Comparison of ENCODE assay signal across 9 mouse cellular contexts in genomic region chr6:137205662-137206400, GRCm38 (mm10). TPM values are rescaled to one million over a fixed set of nuclear protein-coding genes. Genes with fewer than 3 reads are reported as not detected.
A peak's percentile ranks its signal among the peaks of the same experiment; 100 is the strongest.
DNase-seq lines count a peak whose midpoint lies in the region; ATAC-seq lines count a peak whose summit lies in the region.
"Had no signal": no experiment of that assay in that cellular context is flagged by ENCODE, and none has a peak within 500 bp of the region (broad histone marks: within the 10 kb centered on the region; RNA-seq: fewer than 3 reads in every experiment).

No protein-coding gene starts in this region.

- no peak overlapping the region for H3K4me3 ChIP-seq in hindbrain, embryonic 11.5 days (ENCODE audit: low read depth, low read length)
- no peak overlapping the region for H3K4me3 ChIP-seq in hindbrain, embryonic 10.5 days
- H3K4me3 ChIP-seq in neural tube, embryonic 11.5 days (ENCODE audit: low read depth, low read length): no peak overlapping the region
- H3K4me3 ChIP-seq in neural tube, embryonic 15.5 days (replicated peaks): no peak overlapping the region

- no peak overlapping the region for H3K4me2 ChIP-seq in hindbrain, embryonic 11.5 days (replicated peaks; ENCODE audit: low read depth, low read length)
- no peak overlapping the region for H3K4me2 ChIP-seq in neural tube, embryonic 11.5 days (ENCODE audit: low read depth)
- no peak overlapping the region for H3K4me2 ChIP-seq in neural tube, embryonic 15.5 days

- no peaks in the 10 kb centered on the region for H3K27me3 ChIP-seq in hindbrain, embryonic 11.5 days (ENCODE audit: control insufficient read depth, insufficient read depth, low read length)
- no peaks in the 10 kb centered on the region for H3K27me3 ChIP-seq in hindbrain, embryonic 10.5 days (ENCODE audit: insufficient read depth, poor library complexity, severe bottlenecking)
- H3K27me3 ChIP-seq in neural tube, embryonic 11.5 days (ENCODE audit: control insufficient read depth, insufficient read depth, low read length): no peaks in the 10 kb centered on the region
- H3K27me3 ChIP-seq in neural tube, embryonic 15.5 days (replicated peaks): no peaks in the 10 kb centered on the region

- peak; percentile 59 for DNase-seq in hindbrain, embryonic 11.5 days (ENCODE audit: low spot score)
- DNase-seq in hindbrain, embryonic 10.5 days (ENCODE audit: low spot score): no peak
- no peak for DNase-seq in neural tube, embryonic 11.5 days (ENCODE audit: low spot score)
- DNase-seq in embryo, embryonic 9.5 days (ENCODE audit: extremely low spot score): peak; percentile 19
- DNase-seq in mesoderm, embryonic 11.5 days (ENCODE audit: low read depth, low spot score): peak; percentile 37
- no peak for DNase-seq in spleen, adult 12 weeks (ENCODE audit: low spot score)
- no peak for DNase-seq in c-Kit-positive CD71-positive TER-119-positive erythroid progenitor cells, embryonic 14.5 days (ENCODE audit: low spot score)

- ATAC-seq in hindbrain, embryonic 11.5 days (ENCODE audit: low FRiP score): no peak
- ATAC-seq in neural tube, embryonic 11.5 days (ENCODE audit: insufficient read depth, low FRiP score, low TSS enrichment): 0 out of 2 replicates have a peak, but pooled peaks have one; percentile 23
- ATAC-seq in neural tube, embryonic 15.5 days (ENCODE audit: low FRiP score): no peak

- H3K27ac ChIP-seq in hindbrain, embryonic 11.5 days (ENCODE audit: low read depth, low read length): no peak overlapping the region
- H3K27ac ChIP-seq in hindbrain, embryonic 10.5 days: no peak overlapping the region
- no peak overlapping the region for H3K27ac ChIP-seq in neural tube, embryonic 11.5 days (ENCODE audit: low read depth, low read length)
- no peak overlapping the region for H3K27ac ChIP-seq in neural tube, embryonic 15.5 days (replicated peaks)
- H3K27ac ChIP-seq: macrophage had no signal

- WGBS in hindbrain, embryonic 11.5 days: 64% methylated on average over 11 of the region's 11 CpGs
- 65% methylated on average over 11 of the region's 11 CpGs for WGBS in hindbrain, embryonic 10.5 days
- 67% methylated on average over 11 of the region's 11 CpGs for WGBS in neural tube, embryonic 11.5 days
- WGBS in neural tube, embryonic 15.5 days: 60% methylated on average over 11 of the region's 11 CpGs

- no peak overlapping the region for H3K9ac ChIP-seq in hindbrain, embryonic 11.5 days (ENCODE audit: low read depth, low read length)
- no peak overlapping the region for H3K9ac ChIP-seq in neural tube, embryonic 11.5 days (ENCODE audit: low read length)
- no peak overlapping the region for H3K9ac ChIP-seq in neural tube, embryonic 15.5 days (replicated peaks)

- no peaks in the 10 kb centered on the region for H3K4me1 ChIP-seq in hindbrain, embryonic 11.5 days (replicated peaks; ENCODE audit: control insufficient read depth, insufficient read depth, low read length)
- no peaks in the 10 kb centered on the region for H3K4me1 ChIP-seq in hindbrain, embryonic 10.5 days (replicated peaks)
- no peaks in the 10 kb centered on the region for H3K4me1 ChIP-seq in neural tube, embryonic 11.5 days (ENCODE audit: control insufficient read depth, insufficient read depth, low read length)
- no peaks in the 10 kb centered on the region for H3K4me1 ChIP-seq in neural tube, embryonic 15.5 days

- no peaks in the 10 kb centered on the region for H3K36me3 ChIP-seq in hindbrain, embryonic 11.5 days (ENCODE audit: control insufficient read depth, insufficient read depth, low read length)
- H3K36me3 ChIP-seq in hindbrain, embryonic 10.5 days: no peaks in the 10 kb centered on the region
- no peaks in the 10 kb centered on the region for H3K36me3 ChIP-seq in neural tube, embryonic 11.5 days (ENCODE audit: control insufficient read depth, insufficient read depth, low read length)
- H3K36me3 ChIP-seq in neural tube, embryonic 15.5 days: no peaks in the 10 kb centered on the region

- no peaks in the 10 kb centered on the region for H3K9me3 ChIP-seq in hindbrain, embryonic 11.5 days (ENCODE audit: control insufficient read depth, low read length)
- H3K9me3 ChIP-seq in hindbrain, embryonic 10.5 days: no peaks in the 10 kb centered on the region
- H3K9me3 ChIP-seq in neural tube, embryonic 11.5 days (ENCODE audit: control insufficient read depth, low read length): no peaks in the 10 kb centered on the region
- H3K9me3 ChIP-seq in neural tube, embryonic 15.5 days (replicated peaks): no peaks in the 10 kb centered on the region

RNA-seq across cellular contexts. Expression of gene Rerg, which starts 35.5 kb away (rescaled TPM):
- polyA plus RNA-seq in hindbrain, embryonic 11.5 days (2014; fragmentation: Nextera tagmentation; extraction: Ambion mirVana): 1.9 and 2.2 TPM in 2 replicates
- 0.65 and 1.5 TPM in 2 replicates for polyA plus RNA-seq in hindbrain, embryonic 10.5 days (2016; fragmentation: Nextera tagmentation; extraction: Ambion mirVana)
- polyA plus RNA-seq in neural tube, embryonic 11.5 days (2014; fragmentation: Nextera tagmentation; extraction: Ambion mirVana): 0.88 and 1.3 TPM in 2 replicates
- 10.6 and 11.1 TPM in 2 replicates for polyA plus RNA-seq in neural tube, embryonic 15.5 days (2015; fragmentation: Nextera tagmentation; extraction: Ambion mirVana)
- polyA plus RNA-seq: macrophage had no signal

RNA-seq across cellular contexts. Expression of gene Ptpro, which starts 46.3 kb away (rescaled TPM):
- 16.0 and 19.2 TPM in 2 replicates for polyA plus RNA-seq in hindbrain, embryonic 11.5 days (2014; fragmentation: Nextera tagmentation; extraction: Ambion mirVana)
- polyA plus RNA-seq in hindbrain, embryonic 10.5 days (2016; fragmentation: Nextera tagmentation; extraction: Ambion mirVana): 5.4 and 10.4 TPM in 2 replicates
- polyA plus RNA-seq in neural tube, embryonic 11.5 days (2014; fragmentation: Nextera tagmentation; extraction: Ambion mirVana): 15.9 and 18.5 TPM in 2 replicates
- 42.1 and 49.5 TPM in 2 replicates for polyA plus RNA-seq in neural tube, embryonic 15.5 days (2015; fragmentation: Nextera tagmentation; extraction: Ambion mirVana)

Comparison
In these comparisons a context has a peak if more than half of its experiments do, and no peak if none do; other contexts are left out.
1. DNase-seq: peak in hindbrain, embryonic 11.5 days (single experiment), embryo, embryonic 9.5 days (single experiment) and mesoderm, embryonic 11.5 days (single experiment); none in hindbrain, embryonic 10.5 days (single experiment), neural tube, embryonic 11.5 days (single experiment), spleen, adult 12 weeks (single experiment) and c-Kit-positive CD71-positive TER-119-positive erythroid progenitor cells, embryonic 14.5 days (single experiment).